Mouse (Mus musculus): ENCODE data around the gene Izumo4. TPM values are rescaled to one million over a fixed set of nuclear protein-coding genes. Genes with fewer than 3 reads are reported as not detected.

Izumo4 gene
- total and polyA plus RNA-seq, 2 experiments = 18.3 to 49.7 TPM

- DNase-seq (ENCODE audit: extremely low read depth, low read depth, low spot score) = peak; percentile 26
- Histone ChIP-seq H3K27me3 (ENCODE audit: control insufficient read depth, insufficient read depth, low read length) (no peaks in the 10 kb centered on the region), H3K79me2 (ENCODE audit: control insufficient read depth, insufficient read depth, low read length) (peaks cover 39% of the 10 kb centered on the region), H3K36me3 (ENCODE audit: control insufficient read depth, insufficient read depth, low read length) (peaks cover 9% of the 10 kb centered on the region), H3K9ac (ENCODE audit: low read depth, low read length) (peak overlapping the region; percentile 99), H3K4me3 (ENCODE audit: insufficient read depth, low read depth, low read length) (peak overlapping the region; percentile 93), H3K27ac (replicated peaks; ENCODE audit: insufficient read depth, low read depth, low read length) (peak overlapping the region; percentile 85), H3K4me1 (ENCODE audit: control insufficient read depth, insufficient read depth, low read length) (peaks cover 59% of the 10 kb centered on the region)
- under 1% methylated on average over 38 of the region's 54 CpGs for WGBS
- TF ChIP-seq POLR2A (IDR thresholded peaks at IDR 0.05; ENCODE audit: extremely low read depth, insufficient read depth, low read length) (no peak), CTCF (IDR thresholded peaks at IDR 0.05; ENCODE audit: low read depth, low read length) (no peak)
Observed at GRCm38 (mm10) chr10:80675405-80676197, 26.4 kb upstream of the Izumo4 start.

- no peak for TF ChIP-seq CTCF (IDR thresholded peaks at IDR 0.05; ENCODE audit: low read depth, low read length)
- no peak for TF ChIP-seq POLR2A (IDR thresholded peaks at IDR 0.05; ENCODE audit: extremely low read depth, insufficient read depth, low read length)
- DNase-seq (ENCODE audit: extremely low read depth, low read depth, low spot score) = peak; percentile 94
- H3K36me3 ChIP-seq (ENCODE audit: control insufficient read depth, insufficient read depth, low read length) = peaks cover 3% of the 10 kb centered on the region
- peak overlapping the region; percentile 93 for H3K4me3 ChIP-seq (ENCODE audit: insufficient read depth, low read depth, low read length)
- H3K27ac ChIP-seq (replicated peaks; ENCODE audit: insufficient read depth, low read depth, low read length) = peak overlapping the region; percentile 99
- under 1% methylated on average over 78 of the region's 78 CpGs for WGBS
- no peaks in the 10 kb centered on the region for H3K27me3 ChIP-seq (ENCODE audit: control insufficient read depth, insufficient read depth, low read length)
- peaks cover 37% of the 10 kb centered on the region for H3K79me2 ChIP-seq (ENCODE audit: control insufficient read depth, insufficient read depth, low read length)
- peaks cover 52% of the 10 kb centered on the region for H3K4me1 ChIP-seq (ENCODE audit: control insufficient read depth, insufficient read depth, low read length)
- H3K9ac ChIP-seq (ENCODE audit: low read depth, low read length) = peak overlapping the region; percentile 99
Observed at GRCm38 (mm10) chr10:80676198-80676928, 25.6 kb upstream of the Izumo4 start.

- Histone ChIP-seq H3K9ac (ENCODE audit: low read depth, low read length) (peak overlapping the region; percentile 92), H3K27me3 (ENCODE audit: control insufficient read depth, insufficient read depth, low read length) (no peaks in the 10 kb centered on the region), H3K4me1 (ENCODE audit: control insufficient read depth, insufficient read depth, low read length) (peaks cover 43% of the 10 kb centered on the region), H3K27ac (replicated peaks; ENCODE audit: insufficient read depth, low read depth, low read length) (peak overlapping the region; percentile 99), H3K36me3 (ENCODE audit: control insufficient read depth, insufficient read depth, low read length) (no peaks in the 10 kb centered on the region; the same call in 1 of the 2 replicates), H3K79me2 (ENCODE audit: control insufficient read depth, insufficient read depth, low read length) (peaks cover 28% of the 10 kb centered on the region), H3K4me3 (ENCODE audit: insufficient read depth, low read depth, low read length) (peak overlapping the region; percentile 64)
- peak; percentile 98 for DNase-seq (ENCODE audit: extremely low read depth, low read depth, low spot score)
- WGBS = 3% methylated on average over 9 of the region's 9 CpGs
- no peak for TF ChIP-seq POLR2A (IDR thresholded peaks at IDR 0.05; ENCODE audit: extremely low read depth, insufficient read depth, low read length)
Observed at GRCm38 (mm10) chr10:80677128-80677875, 24.7 kb upstream of the Izumo4 start.

GRCm38 (mm10) chr10:80677942-80678436 is 24.0 kb upstream of the Izumo4 start, which contains the start of gene Mknk2:
Gene Mknk2, minus strand, starts transcription at chr10:80678112.
- WGBS = under 1% methylated on average over 8 of the region's 8 CpGs
- Histone ChIP-seq H3K36me3 (ENCODE audit: control insufficient read depth, insufficient read depth, low read length) (no peaks in the 10 kb centered on the region), H3K27me3 (ENCODE audit: control insufficient read depth, insufficient read depth, low read length) (no peaks in the 10 kb centered on the region), H3K9ac (ENCODE audit: low read depth, low read length) (peak within 1 kb of the TSS; percentile 92), H3K4me1 (ENCODE audit: control insufficient read depth, insufficient read depth, low read length) (peaks cover 36% of the 10 kb centered on the region), H3K79me2 (ENCODE audit: control insufficient read depth, insufficient read depth, low read length) (peaks cover 21% of the 10 kb centered on the region; the same call in 1 of the 2 replicates), H3K27ac (replicated peaks; ENCODE audit: insufficient read depth, low read depth, low read length) (peak within 1 kb of the TSS; percentile 99), H3K4me3 (ENCODE audit: insufficient read depth, low read depth, low read length) (peak within 1 kb of the TSS; percentile 64)
- peak; percentile 92 for DNase-seq (ENCODE audit: extremely low read depth, low read depth, low spot score)
- TF ChIP-seq CTCF (IDR thresholded peaks at IDR 0.05; ENCODE audit: low read depth, low read length) = no peak
- no peak for TF ChIP-seq POLR2A (IDR thresholded peaks at IDR 0.05; ENCODE audit: extremely low read depth, insufficient read depth, low read length)

- WGBS = 44% methylated on average over 9 of the region's 10 CpGs
- peak; percentile 61 for DNase-seq (ENCODE audit: extremely low read depth, low read depth, low spot score)
- H3K9ac ChIP-seq (ENCODE audit: low read depth, low read length) = peak overlapping the region; percentile 52; the same call in 1 of the 2 replicates
Observed at GRCm38 (mm10) chr10:80678601-80679377, 23.2 kb upstream of the Izumo4 start.

More at GRCm38 (mm10) chr10:80678601-80679377, 23.2 kb upstream of the Izumo4 start:
- no peaks in the 10 kb centered on the region for H3K36me3 ChIP-seq (ENCODE audit: control insufficient read depth, insufficient read depth, low read length)
- peak overlapping the region; percentile 99 for H3K27ac ChIP-seq (replicated peaks; ENCODE audit: insufficient read depth, low read depth, low read length)
- H3K4me3 ChIP-seq (ENCODE audit: insufficient read depth, low read depth, low read length) = no peak overlapping the region
- H3K79me2 ChIP-seq (ENCODE audit: control insufficient read depth, insufficient read depth, low read length) = peaks cover 13% of the 10 kb centered on the region; the same call in 1 of the 2 replicates
- TF ChIP-seq POLR2A (IDR thresholded peaks at IDR 0.05; ENCODE audit: extremely low read depth, insufficient read depth, low read length) (no peak), CTCF (IDR thresholded peaks at IDR 0.05; ENCODE audit: low read depth, low read length) (no peak)
- H3K27me3 ChIP-seq (ENCODE audit: control insufficient read depth, insufficient read depth, low read length) = no peaks in the 10 kb centered on the region
- H3K4me1 ChIP-seq (ENCODE audit: control insufficient read depth, insufficient read depth, low read length) = peaks cover 29% of the 10 kb centered on the region

Measured in liver, adult 2 months (tissue).